Mouse (Mus musculus): ENCODE results near the gene Lrrc61. TPM values are rescaled to one million over a fixed set of nuclear protein-coding genes. Genes with fewer than 3 reads are reported as not detected.
A peak's percentile ranks its signal among the peaks of the same experiment; 100 is the strongest.

Lrrc61 gene
- polyA plus RNA-seq, 1 experiment from 2014 or later: 10.9 TPM

- no peak overlapping the region for H3K27ac ChIP-seq (replicated peaks; ENCODE audit: low read depth, low read length)
- no peaks in the 10 kb centered on the region for H3K4me1 ChIP-seq (ENCODE audit: control insufficient read depth, insufficient read depth, low read length)
- H3K9me3 ChIP-seq (replicated peaks; ENCODE audit: control insufficient read depth, low read length): no peaks in the 10 kb centered on the region
- no peak for ATAC-seq (replicated peaks; ENCODE audit: insufficient number of reproducible peaks, low FRiP score, low TSS enrichment, low read depth)
- H3K4me3 ChIP-seq (ENCODE audit: low read depth, low read length): no peak overlapping the region
- no peaks in the 10 kb centered on the region; the same call in 1 of the 2 replicates for H3K36me3 ChIP-seq (replicated peaks; ENCODE audit: control insufficient read depth, insufficient read depth, low read depth, low read length)
- H3K4me2 ChIP-seq (ENCODE audit: low read depth, low read length): no peak overlapping the region
- DNase-seq (ENCODE audit: low spot score): no peak
- WGBS: 67% methylated on average over 2 of the region's 2 CpGs
- no peak overlapping the region for H3K9ac ChIP-seq (replicated peaks; ENCODE audit: low read length)
- H3K27me3 ChIP-seq (ENCODE audit: control insufficient read depth, insufficient read depth, low read length): no peaks in the 10 kb centered on the region
Measured at GRCm38 (mm10) chr6:48530862-48531261, 23.7 kb upstream of the Lrrc61 start.

- Histone ChIP-seq H3K27me3 (ENCODE audit: control insufficient read depth, insufficient read depth, low read length) (no peaks in the 10 kb centered on the region), H3K4me3 (ENCODE audit: low read depth, low read length) (no peak overlapping the region), H3K4me1 (ENCODE audit: control insufficient read depth, insufficient read depth, low read length) (no peaks in the 10 kb centered on the region), H3K36me3 (replicated peaks; ENCODE audit: control insufficient read depth, insufficient read depth, low read depth, low read length) (no peaks in the 10 kb centered on the region; the same call in 1 of the 2 replicates), H3K9me3 (replicated peaks; ENCODE audit: control insufficient read depth, low read length) (no peaks in the 10 kb centered on the region), H3K9ac (replicated peaks; ENCODE audit: low read length) (no peak overlapping the region), H3K4me2 (ENCODE audit: low read depth, low read length) (no peak overlapping the region), H3K27ac (replicated peaks; ENCODE audit: low read depth, low read length) (no peak overlapping the region)
- WGBS: 79% methylated on average over 2 of the region's 2 CpGs
- ATAC-seq (replicated peaks; ENCODE audit: insufficient number of reproducible peaks, low FRiP score, low TSS enrichment, low read depth) (no peak), DNase-seq (ENCODE audit: low spot score) (no peak)
Measured at GRCm38 (mm10) chr6:48533475-48533874, 21.1 kb upstream of the Lrrc61 start.

- H3K9ac ChIP-seq (replicated peaks; ENCODE audit: low read length): no peak overlapping the region
- ATAC-seq (replicated peaks; ENCODE audit: insufficient number of reproducible peaks, low FRiP score, low TSS enrichment, low read depth) (no peak), DNase-seq (ENCODE audit: low spot score) (no peak)
- H3K4me3 ChIP-seq (ENCODE audit: low read depth, low read length): no peak overlapping the region
- H3K4me1 ChIP-seq (ENCODE audit: control insufficient read depth, insufficient read depth, low read length): no peaks in the 10 kb centered on the region
- no peaks in the 10 kb centered on the region for H3K27me3 ChIP-seq (ENCODE audit: control insufficient read depth, insufficient read depth, low read length)
- no peaks in the 10 kb centered on the region for H3K9me3 ChIP-seq (replicated peaks; ENCODE audit: control insufficient read depth, low read length)
- no peaks in the 10 kb centered on the region for H3K36me3 ChIP-seq (replicated peaks; ENCODE audit: control insufficient read depth, insufficient read depth, low read depth, low read length)
- H3K27ac ChIP-seq (replicated peaks; ENCODE audit: low read depth, low read length): no peak overlapping the region
- no peak overlapping the region for H3K4me2 ChIP-seq (ENCODE audit: low read depth, low read length)
- 83% methylated on average over 8 of the region's 8 CpGs for WGBS
Measured at GRCm38 (mm10) chr6:48534913-48535312, 19.7 kb upstream of the Lrrc61 start.

- Histone ChIP-seq H3K4me3 (ENCODE audit: low read depth, low read length) (no peak overlapping the region), H3K27ac (replicated peaks; ENCODE audit: low read depth, low read length) (no peak overlapping the region), H3K9ac (replicated peaks; ENCODE audit: low read length) (no peak overlapping the region), H3K4me1 (ENCODE audit: control insufficient read depth, insufficient read depth, low read length) (no peaks in the 10 kb centered on the region), H3K4me2 (ENCODE audit: low read depth, low read length) (no peak overlapping the region), H3K9me3 (replicated peaks; ENCODE audit: control insufficient read depth, low read length) (no peaks in the 10 kb centered on the region), H3K36me3 (replicated peaks; ENCODE audit: control insufficient read depth, insufficient read depth, low read depth, low read length) (no peaks in the 10 kb centered on the region), H3K27me3 (ENCODE audit: control insufficient read depth, insufficient read depth, low read length) (no peaks in the 10 kb centered on the region)
- WGBS: 61% methylated on average over 4 of the region's 4 CpGs
- no peak for DNase-seq (ENCODE audit: low spot score)
- ATAC-seq (replicated peaks; ENCODE audit: insufficient number of reproducible peaks, low FRiP score, low TSS enrichment, low read depth): no peak
Measured at GRCm38 (mm10) chr6:48536091-48536490, 18.5 kb upstream of the Lrrc61 start.

GRCm38 (mm10) chr6:48537105-48537954 is 17.3 kb upstream of the Lrrc61 start, which contains the start of gene Atp6v0e2:
Gene Atp6v0e2 (plus strand): TSS chr6:48537615.
- Histone ChIP-seq H3K36me3 (replicated peaks; ENCODE audit: control insufficient read depth, insufficient read depth, low read depth, low read length) (no peaks in the 10 kb centered on the region), H3K4me1 (ENCODE audit: control insufficient read depth, insufficient read depth, low read length) (peaks cover 3% of the 10 kb centered on the region; the same call in 1 of the 2 replicates), H3K4me2 (ENCODE audit: low read depth, low read length) (peak within 1 kb of the TSS; percentile 68), H3K9me3 (replicated peaks; ENCODE audit: control insufficient read depth, low read length) (no peaks in the 10 kb centered on the region), H3K4me3 (ENCODE audit: low read depth, low read length) (peak within 1 kb of the TSS; percentile 37), H3K27ac (replicated peaks; ENCODE audit: low read depth, low read length) (no peak within 1 kb of the TSS), H3K27me3 (ENCODE audit: control insufficient read depth, insufficient read depth, low read length) (no peaks in the 10 kb centered on the region), H3K9ac (replicated peaks; ENCODE audit: low read length) (peak within 1 kb of the TSS; percentile 55)
- DNase-seq (ENCODE audit: low spot score) (peak; percentile 91), ATAC-seq (replicated peaks; ENCODE audit: insufficient number of reproducible peaks, low FRiP score, low TSS enrichment, low read depth) (peak; percentile 80)
- 4% methylated on average over 38 of the region's 38 CpGs for WGBS

- Histone ChIP-seq H3K9ac (replicated peaks; ENCODE audit: low read length) (no peak overlapping the region), H3K4me1 (ENCODE audit: control insufficient read depth, insufficient read depth, low read length) (peaks cover 3% of the 10 kb centered on the region; the same call in 1 of the 2 replicates), H3K4me3 (ENCODE audit: low read depth, low read length) (no peak overlapping the region), H3K36me3 (replicated peaks; ENCODE audit: control insufficient read depth, insufficient read depth, low read depth, low read length) (no peaks in the 10 kb centered on the region), H3K9me3 (replicated peaks; ENCODE audit: control insufficient read depth, low read length) (no peaks in the 10 kb centered on the region), H3K27me3 (ENCODE audit: control insufficient read depth, insufficient read depth, low read length) (no peaks in the 10 kb centered on the region), H3K4me2 (ENCODE audit: low read depth, low read length) (no peak overlapping the region), H3K27ac (replicated peaks; ENCODE audit: low read depth, low read length) (no peak overlapping the region)
- DNase-seq (ENCODE audit: low spot score) (peak; percentile 79), ATAC-seq (replicated peaks; ENCODE audit: insufficient number of reproducible peaks, low FRiP score, low TSS enrichment, low read depth) (no peak)
- WGBS: 68% methylated on average over 4 of the region's 5 CpGs
Measured at GRCm38 (mm10) chr6:48538841-48539737, 15.5 kb upstream of the Lrrc61 start.

DNA sequence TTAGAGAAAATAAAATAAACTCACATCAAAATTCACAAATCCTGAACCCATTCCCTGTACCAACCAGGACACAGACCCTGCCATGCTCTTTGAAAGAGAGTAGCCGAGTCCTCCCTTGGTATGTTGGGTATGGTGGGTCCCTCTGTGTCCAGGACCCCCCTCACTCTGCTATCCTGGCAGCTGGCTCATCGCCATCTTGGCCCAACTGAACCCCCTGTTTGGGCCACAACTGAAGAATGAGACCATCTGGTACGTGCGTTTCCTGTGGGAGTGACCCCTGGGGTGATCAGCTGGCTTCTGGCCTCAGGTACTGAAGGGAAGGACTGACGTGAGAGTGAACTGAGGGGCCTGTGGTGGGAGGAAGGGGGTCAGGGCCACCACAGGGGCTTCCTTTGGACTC is 14.7 kb upstream of the Lrrc61 start:
- Histone ChIP-seq H3K9ac (replicated peaks; ENCODE audit: low read length) (no peak overlapping the region), H3K36me3 (replicated peaks; ENCODE audit: control insufficient read depth, insufficient read depth, low read depth, low read length) (no peaks in the 10 kb centered on the region), H3K4me2 (ENCODE audit: low read depth, low read length) (no peak overlapping the region), H3K9me3 (replicated peaks; ENCODE audit: control insufficient read depth, low read length) (no peaks in the 10 kb centered on the region), H3K4me3 (ENCODE audit: low read depth, low read length) (no peak overlapping the region), H3K27me3 (ENCODE audit: control insufficient read depth, insufficient read depth, low read length) (no peaks in the 10 kb centered on the region), H3K27ac (replicated peaks; ENCODE audit: low read depth, low read length) (no peak overlapping the region), H3K4me1 (ENCODE audit: control insufficient read depth, insufficient read depth, low read length) (peaks cover 3% of the 10 kb centered on the region; the same call in 1 of the 2 replicates)
- no peak for ATAC-seq (replicated peaks; ENCODE audit: insufficient number of reproducible peaks, low FRiP score, low TSS enrichment, low read depth)
- 70% methylated on average over 5 of the region's 5 CpGs for WGBS
- DNase-seq (ENCODE audit: low spot score): no peak
